Mouse (Mus musculus) megakaryocyte, embryonic 14.5 days (primary cell): ENCODE measurements around the gene Mark1. TPM values are rescaled to one million over a fixed set of nuclear protein-coding genes. Genes with fewer than 3 reads are reported as not detected.
A peak's percentile ranks its signal among the peaks of the same experiment; 100 is the strongest.

Experiments
- H3K27me3 ChIP-seq: replicated peaks from 2 replicates; pipeline ENCODE3; 2012; ENCODE audit warnings: inconsistent platforms
- H3K36me3 ChIP-seq: replicated peaks from 2 replicates; pipeline ENCODE3; 2012; ENCODE audit warnings: low read length, inconsistent platforms, mixed read lengths
- H3K4me1 ChIP-seq: 2 replicates; pipeline ENCODE4 v1.6.1; 2012; ENCODE audit warnings: inconsistent platforms
- H3K4me3 ChIP-seq: replicated peaks from 2 replicates; pipeline ENCODE3; 2012; ENCODE audit warnings: moderate library complexity, mild to moderate bottlenecking, inconsistent platforms
- H3K9me3 ChIP-seq: 2 replicates; pipeline ENCODE4 v1.6.1; 2012; ENCODE audit warnings: inconsistent platforms
- FLI1 ChIP-seq: IDR thresholded peaks from 2 replicates; pipeline ENCODE4 v1.6.1; 2012; ENCODE audit warnings: low read length, inconsistent platforms, mixed read lengths
- GATA1 ChIP-seq: IDR thresholded peaks from 3 replicates; pipeline ENCODE4 v1.6.1; 2012; ENCODE audit warnings: mixed read lengths, low read length, inconsistent platforms, borderline replicate concordance
- polyA plus RNA-seq: library from polyadenylated mRNA; stranded (reverse); fragments of >175 nt; gene quantifications from 2 replicates; pipeline ENCODE4 v1.2.3, GENCODE M21; 2012; ENCODE audit warnings: low replicate concordance; ENCODE audit not compliant: insufficient read depth

The Mark1 gene
- polyA plus RNA-seq, 1 experiment = not detected

DNA sequence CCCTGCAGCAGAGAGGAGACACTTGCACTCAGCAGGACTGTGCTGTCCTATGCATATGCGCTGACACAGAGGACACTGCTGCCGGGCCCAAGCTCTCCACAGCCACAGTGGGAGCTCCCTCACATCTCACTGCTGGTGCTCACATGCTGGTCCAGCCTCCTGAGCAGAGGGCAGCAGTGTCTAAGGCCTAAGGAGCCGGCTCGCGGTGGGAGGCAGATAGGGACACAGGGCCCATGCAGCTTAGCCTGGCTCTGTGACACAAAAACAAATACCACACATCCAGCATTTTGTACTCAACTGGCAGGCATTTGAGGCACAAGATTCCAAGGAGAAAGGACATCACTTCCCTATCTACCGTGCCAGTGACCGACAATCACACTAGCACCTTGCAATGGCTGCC, 96.5 kb downstream of the Mark1 start:
- Histone ChIP-seq H3K4me1 (peaks cover 7% of the 10 kb centered on the region), H3K9me3 (no peaks in the 10 kb centered on the region), H3K27me3 (peaks cover 22% of the 10 kb centered on the region), H3K4me3 (peak overlapping the region; percentile 20), H3K36me3 (no peaks in the 10 kb centered on the region)
- TF ChIP-seq GATA1 = no peak
- TF ChIP-seq FLI1 = no peak

GRCm38 (mm10) chr1:184897350-184897749, 102.0 kb downstream of the Mark1 start:
- no peaks in the 10 kb centered on the region for H3K36me3 ChIP-seq
- TF ChIP-seq FLI1 = no peak
- no peak for TF ChIP-seq GATA1
- H3K4me1 ChIP-seq = peaks cover 3% of the 10 kb centered on the region; the same call in 1 of the 2 replicates
- no peaks in the 10 kb centered on the region for H3K9me3 ChIP-seq
- peaks cover 21% of the 10 kb centered on the region for H3K27me3 ChIP-seq
- no peak overlapping the region for H3K4me3 ChIP-seq

GRCm38 (mm10) chr1:184891998-184892397, 107.4 kb downstream of the Mark1 start:
- Histone ChIP-seq H3K4me3 (no peak overlapping the region), H3K27me3 (peaks cover 20% of the 10 kb centered on the region), H3K36me3 (no peaks in the 10 kb centered on the region), H3K9me3 (no peaks in the 10 kb centered on the region), H3K4me1 (peaks cover 3% of the 10 kb centered on the region; the same call in 1 of the 2 replicates)
- TF ChIP-seq GATA1 (no peak), FLI1 (no peak)

- Histone ChIP-seq H3K4me1 (peaks cover 3% of the 10 kb centered on the region; the same call in 1 of the 2 replicates), H3K27me3 (peaks cover 29% of the 10 kb centered on the region), H3K36me3 (no peaks in the 10 kb centered on the region), H3K9me3 (no peaks in the 10 kb centered on the region), H3K4me3 (no peak overlapping the region)
- TF ChIP-seq GATA1 (no peak), FLI1 (no peak)
These were observed 109.9 kb downstream of the Mark1 start for GRCm38 (mm10) chr1:184889454-184889853.

GRCm38 (mm10) chr1:184886160-184886559, 113.2 kb downstream of the Mark1 start:
- Histone ChIP-seq H3K36me3 (no peaks in the 10 kb centered on the region), H3K4me1 (peaks cover 13% of the 10 kb centered on the region), H3K27me3 (peaks cover 52% of the 10 kb centered on the region), H3K4me3 (no peak overlapping the region), H3K9me3 (no peaks in the 10 kb centered on the region)
- no peak for TF ChIP-seq GATA1
- no peak for TF ChIP-seq FLI1

DNA sequence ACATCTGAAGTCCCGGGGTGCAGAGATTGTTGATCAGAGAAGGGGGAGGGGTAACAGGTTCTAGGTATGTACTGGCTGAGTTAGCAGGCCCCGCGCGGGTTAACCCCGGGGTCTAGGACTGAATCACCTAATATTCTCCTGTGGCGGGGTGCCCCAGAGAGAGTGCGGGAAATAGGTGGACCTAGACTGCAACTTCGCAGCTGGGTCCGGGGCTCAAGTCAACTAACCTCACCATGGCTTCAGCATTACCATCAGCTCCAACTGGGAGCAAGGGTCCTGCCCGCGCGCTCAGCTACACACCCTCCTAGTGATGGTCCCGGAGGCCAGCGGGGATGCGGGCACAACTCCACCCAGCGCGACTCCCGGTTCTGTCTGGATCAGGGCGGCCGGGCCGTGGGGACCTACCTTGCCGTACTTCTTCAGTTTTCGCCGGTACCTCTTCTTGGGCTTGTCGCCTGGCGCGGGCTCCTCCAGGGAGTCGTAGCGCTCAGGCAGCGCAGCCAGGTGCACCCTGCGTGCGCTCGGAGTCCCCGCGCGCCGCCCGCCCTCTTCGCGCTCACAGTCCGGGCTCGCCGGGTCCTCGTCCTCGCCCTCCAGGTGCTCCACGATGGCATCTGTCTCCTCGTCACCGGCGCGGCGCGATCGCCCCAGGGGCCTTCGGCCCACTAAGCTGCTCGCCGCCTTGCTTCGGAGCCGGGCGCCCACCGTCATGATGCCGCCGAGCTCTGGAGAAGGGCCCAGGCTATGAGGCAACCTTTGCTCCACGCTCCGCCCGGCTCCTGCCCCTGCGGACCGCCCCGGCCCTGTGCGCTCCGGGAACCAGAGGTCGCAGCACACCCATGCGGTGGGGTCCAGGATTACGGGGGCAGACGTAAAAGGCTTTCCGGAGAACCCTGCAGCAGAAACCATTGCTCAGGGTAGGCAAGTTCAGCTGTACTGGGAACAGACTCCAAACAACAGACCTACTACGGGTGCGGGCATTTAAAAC, 116.8 kb downstream of the Mark1 start, which contains the start of gene C130074G19Rik:
TSS of gene C130074G19Rik (minus strand) at position 938 of the 988 bp plus-strand sequence.
- Histone ChIP-seq H3K4me3 (peak within 1 kb of the TSS; percentile 84), H3K27me3 (peaks cover 71% of the 10 kb centered on the region)

DNA sequence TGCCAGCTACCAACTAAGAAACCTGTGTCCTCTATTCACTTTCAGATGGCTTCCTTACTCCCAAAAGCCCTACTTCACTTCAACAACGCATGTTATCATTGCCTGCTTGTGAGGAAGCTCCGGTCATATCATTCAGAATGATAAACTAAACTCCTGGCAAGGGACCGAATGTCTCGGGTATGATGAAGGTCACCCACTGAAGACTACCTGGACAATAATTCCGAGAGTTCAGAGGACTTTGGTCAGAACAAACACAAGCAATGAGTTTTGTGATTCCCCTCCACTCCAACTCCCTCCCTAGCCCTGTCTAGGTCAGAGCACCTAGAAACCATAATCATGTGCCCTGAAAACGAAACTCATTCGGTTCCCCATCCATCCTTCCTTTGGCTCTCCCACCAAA, 117.5 kb downstream of the Mark1 start:
- TF ChIP-seq FLI1 = no peak
- TF ChIP-seq GATA1 = no peak
- H3K4me3 ChIP-seq = peak overlapping the region; percentile 84

More for the DNA sequence above, 116.8 kb downstream of the Mark1 start, which contains the start of gene C130074G19Rik:
- Histone ChIP-seq H3K4me1 (peaks cover 13% of the 10 kb centered on the region), H3K9me3 (peaks cover 5% of the 10 kb centered on the region; the same call in 1 of the 2 replicates), H3K36me3 (no peaks in the 10 kb centered on the region)
- TF ChIP-seq GATA1 = no peak
- no peak for TF ChIP-seq FLI1

GRCm38 (mm10) chr1:184881211-184881610, 118.2 kb downstream of the Mark1 start:
- Histone ChIP-seq H3K36me3 (no peaks in the 10 kb centered on the region), H3K4me1 (peaks cover 13% of the 10 kb centered on the region), H3K27me3 (peaks cover 73% of the 10 kb centered on the region), H3K4me3 (no peak overlapping the region), H3K9me3 (peaks cover 5% of the 10 kb centered on the region; the same call in 1 of the 2 replicates)
- TF ChIP-seq GATA1 = no peak
- TF ChIP-seq FLI1 = no peak

More for the DNA sequence above, 117.5 kb downstream of the Mark1 start:
- Histone ChIP-seq H3K36me3 (no peaks in the 10 kb centered on the region), H3K4me1 (peaks cover 13% of the 10 kb centered on the region), H3K9me3 (peaks cover 5% of the 10 kb centered on the region; the same call in 1 of the 2 replicates), H3K27me3 (peaks cover 73% of the 10 kb centered on the region)

DNA sequence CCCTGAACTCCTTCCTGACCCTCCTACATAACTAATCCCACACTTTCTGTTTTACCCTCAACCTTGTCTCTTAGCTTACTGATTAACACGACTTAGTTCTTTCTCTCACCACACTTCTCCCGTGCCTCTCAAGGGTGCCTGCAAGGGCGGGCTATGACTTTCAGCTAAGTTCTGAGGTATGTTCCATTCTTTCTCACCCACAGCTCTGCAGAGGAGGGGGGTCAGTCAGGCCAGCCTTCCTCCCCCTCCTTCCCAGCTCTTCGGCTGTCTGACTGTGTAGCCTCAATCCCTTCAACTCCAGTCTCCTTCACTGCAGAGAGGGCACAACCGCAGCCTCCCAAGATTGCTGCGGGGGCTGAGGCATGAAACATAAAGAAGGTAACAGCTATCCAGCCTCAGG, 120.5 kb downstream of the Mark1 start:
- no peaks in the 10 kb centered on the region for H3K36me3 ChIP-seq
- H3K9me3 ChIP-seq = peaks cover 5% of the 10 kb centered on the region; the same call in 1 of the 2 replicates
- peaks cover 13% of the 10 kb centered on the region for H3K4me1 ChIP-seq
- TF ChIP-seq GATA1 (no peak), FLI1 (no peak)
- no peak overlapping the region for H3K4me3 ChIP-seq
- peaks cover 70% of the 10 kb centered on the region for H3K27me3 ChIP-seq

- TF ChIP-seq GATA1 = no peak
- TF ChIP-seq FLI1 = no peak
- Histone ChIP-seq H3K27me3 (peaks cover 64% of the 10 kb centered on the region), H3K4me3 (no peak overlapping the region), H3K9me3 (peaks cover 5% of the 10 kb centered on the region; the same call in 1 of the 2 replicates), H3K36me3 (no peaks in the 10 kb centered on the region), H3K4me1 (peaks cover 5% of the 10 kb centered on the region)
These were observed 122.1 kb downstream of the Mark1 start for GRCm38 (mm10) chr1:184877306-184877705.
